Mouse (Mus musculus) naive thymus-derived CD4-positive, alpha-beta T cell, adult 2 months (primary cell): ENCODE results near the gene Evi5.

Experiments
- DNase-seq: peaks from one replicate; pipeline ENCODE4 v3.0.0-alpha.2; 2011; ENCODE audit warnings: low read depth

Evi5 gene

GRCm38 (mm10) chr5:107708124-107708797 is 166.6 kb downstream of the Evi5 start:
- no peak for DNase-seq

- DNase-seq: no peak
Measured at GRCm38 (mm10) chr5:107706262-107706661, 168.6 kb downstream of the Evi5 start.

GRCm38 (mm10) chr5:107705756-107706155 is 169.2 kb downstream of the Evi5 start:
- DNase-seq: no peak

- peak; percentile 82 for DNase-seq
Measured at GRCm38 (mm10) chr5:107703207-107703763, 171.6 kb downstream of the Evi5 start.

GRCm38 (mm10) chr5:107701658-107702057 is 173.2 kb downstream of the Evi5 start:
- no peak for DNase-seq

GRCm38 (mm10) chr5:107700873-107701272 is 174.0 kb downstream of the Evi5 start:
- DNase-seq: no peak

- no peak for DNase-seq
Measured at GRCm38 (mm10) chr5:107698888-107699287, 176.0 kb downstream of the Evi5 start.

- no peak for DNase-seq
Measured at GRCm38 (mm10) chr5:107695019-107695418, 179.9 kb downstream of the Evi5 start.
